Mouse (Mus musculus) cortical plate, adult 2 months (tissue): ENCODE results near the gene Pmepa1.

ENCODE experiments used
- CTCF ChIP-seq: fragments of 200-500 bp; IDR thresholded peaks from 2 replicates; pipeline ENCODE4 v1.5.1; 2011; ENCODE audit warnings: mild to moderate bottlenecking, control low read depth, low read length; ENCODE audit not compliant: insufficient read depth; ENCODE audit errors: extremely low read depth
- POLR2A ChIP-seq: fragments of 200-500 bp; IDR thresholded peaks from 2 replicates; pipeline ENCODE4 v1.6.1; 2011; ENCODE audit warnings: mild to moderate bottlenecking, low read length, control low read depth; ENCODE audit not compliant: insufficient read depth; ENCODE audit errors: extremely low read depth

DNA sequence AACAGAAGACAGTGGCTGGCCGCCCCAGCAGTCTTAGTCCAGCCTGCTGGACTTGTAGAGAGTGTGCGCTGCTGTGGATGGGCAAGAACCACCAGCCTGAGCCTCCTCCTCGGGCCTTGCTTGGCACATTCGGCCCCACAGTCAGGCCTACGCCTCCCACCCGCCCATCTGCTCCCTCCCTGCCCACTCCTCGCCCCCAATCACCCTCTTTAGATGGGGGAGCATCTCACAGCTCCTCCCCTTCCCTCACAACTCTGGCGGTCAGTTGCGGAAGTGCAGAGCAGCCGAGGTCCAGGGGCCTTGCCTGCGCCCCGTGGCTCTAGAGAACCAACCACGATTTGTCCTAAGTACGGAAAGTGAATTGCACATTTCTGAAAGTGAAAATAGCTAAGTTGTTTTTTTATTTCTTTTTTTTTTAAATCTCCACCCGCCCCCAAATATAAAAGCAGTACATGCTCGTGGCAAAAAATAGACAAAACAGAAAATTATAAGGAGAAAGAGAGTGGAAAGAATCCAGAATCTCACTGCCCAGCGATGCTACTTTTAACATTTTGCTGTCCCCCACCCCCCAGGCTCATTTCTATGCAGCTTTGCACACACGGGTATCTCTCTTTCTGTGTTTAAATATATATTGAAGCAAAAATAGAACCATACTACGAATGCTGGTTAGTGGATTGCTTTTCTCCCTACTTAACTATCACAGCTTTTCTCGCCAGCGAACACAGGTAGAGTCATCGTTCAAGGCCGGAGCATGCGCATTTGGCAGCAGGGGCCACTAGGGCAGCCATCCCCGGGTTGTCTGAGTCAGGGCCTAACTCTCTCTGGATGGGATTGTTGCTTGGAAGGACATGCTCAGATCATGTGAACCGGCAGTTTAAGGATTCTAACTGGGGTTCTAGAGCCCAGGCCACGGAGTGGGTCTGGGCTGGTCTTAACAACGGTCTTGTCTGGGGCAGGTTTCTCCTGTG is 24.6 kb upstream of the Pmepa1 start:
- TF ChIP-seq CTCF (peak; percentile 15; the same call in 1 of the 2 replicates), POLR2A (no peak)
